Mouse (Mus musculus): ENCODE measurements around the gene Gm20388.

GRCm38 (mm10) chr8:121856071-121856746, 1945.6 kb downstream of the Gm20388 start:
- TF ChIP-seq GATA1 (IDR thresholded peaks at IDR 0.05; ENCODE audit: low read length) (no peak), TAL1 (IDR thresholded peaks at IDR 0.05; ENCODE audit: low read length) (no peak)

Measured in erythroblast, embryonic 14.5 days (primary cell).